Mouse (Mus musculus): ENCODE data around the gene Stim1.
A peak's percentile ranks its signal among the peaks of the same experiment; 100 is the strongest.
"Not testable (repeated sequence)": the region's sequence is repeated elsewhere in the genome, so short reads cannot be mapped to it uniquely, and the experiment has no call there.

Stim1 gene

GRCm38 (mm10) chr7:102444301-102444700, 176.7 kb downstream of the Stim1 start:
- no peak for DNase-seq (ENCODE audit: low spot score)

GRCm38 (mm10) chr7:102446438-102446837, 178.8 kb downstream of the Stim1 start:
- no peak for DNase-seq (ENCODE audit: low spot score)

GRCm38 (mm10) chr7:102458618-102459380, 191.2 kb downstream of the Stim1 start:
- DNase-seq (ENCODE audit: low spot score), result peak; percentile 28

- peak; percentile 17 for DNase-seq (ENCODE audit: low spot score)
Measured at GRCm38 (mm10) chr7:102467566-102467965, 200.0 kb downstream of the Stim1 start.

GRCm38 (mm10) chr7:102472675-102473074, 205.1 kb downstream of the Stim1 start:
- DNase-seq (ENCODE audit: low spot score), result no peak

GRCm38 (mm10) chr7:102476601-102477000, 209.0 kb downstream of the Stim1 start:
- DNase-seq (ENCODE audit: low spot score), result no peak

GRCm38 (mm10) chr7:102477377-102477776, 209.8 kb downstream of the Stim1 start:
- DNase-seq (ENCODE audit: low spot score), result no peak

GRCm38 (mm10) chr7:102478425-102478824, 210.8 kb downstream of the Stim1 start:
- no peak for DNase-seq (ENCODE audit: low spot score)

GRCm38 (mm10) chr7:102478926-102479325, 211.3 kb downstream of the Stim1 start:
- DNase-seq (ENCODE audit: low spot score), result no peak

GRCm38 (mm10) chr7:102479368-102480078, 211.9 kb downstream of the Stim1 start:
- peak; percentile 62 for DNase-seq (ENCODE audit: low spot score)

- no peak for DNase-seq (ENCODE audit: low spot score)
Measured at GRCm38 (mm10) chr7:102480821-102481220, 213.2 kb downstream of the Stim1 start.

- DNase-seq (ENCODE audit: low spot score), result no peak
Measured at GRCm38 (mm10) chr7:102481579-102481978, 214.0 kb downstream of the Stim1 start, which contains the start of gene Olfr543. Gene Olfr543, minus strand, starts transcription at chr7:102481679.

- DNase-seq (ENCODE audit: low spot score), result peak; percentile 14
Measured at GRCm38 (mm10) chr7:102483665-102484064, 216.1 kb downstream of the Stim1 start.

- DNase-seq (ENCODE audit: low spot score), result not testable (repeated sequence)
Measured at GRCm38 (mm10) chr7:102484766-102485165, 217.2 kb downstream of the Stim1 start.

- DNase-seq (ENCODE audit: low spot score), result no peak
Measured at GRCm38 (mm10) chr7:102486105-102486504, 218.5 kb downstream of the Stim1 start.

Data from urinary bladder, postnatal 14 days (tissue).